Mouse (Mus musculus) testis, adult 2 months (tissue): Measurements from ENCODE around the gene Pip4k2b. TPM values are rescaled to one million over a fixed set of nuclear protein-coding genes. Genes with fewer than 3 reads are reported as not detected.

ENCODE experiments used
- H3K27ac ChIP-seq: fragments of 200-500 bp; 2 replicates; pipeline ENCODE4 v1.5.1; 2012; ENCODE audit warnings: low read depth, low read length; ENCODE audit not compliant: control insufficient read depth, insufficient read depth
- H3K27me3 ChIP-seq: fragments of 200-500 bp; 2 replicates; pipeline ENCODE4 v1.6.1; 2012; ENCODE audit warnings: mild to moderate bottlenecking, low read length, moderate library complexity; ENCODE audit not compliant: control insufficient read depth, insufficient read depth
- H3K36me3 ChIP-seq: fragments of 200-500 bp; 2 replicates; pipeline ENCODE4 v1.6.1; 2012; ENCODE audit warnings: mild to moderate bottlenecking, low read length; ENCODE audit not compliant: control insufficient read depth, insufficient read depth
- H3K4me1 ChIP-seq: fragments of 200-500 bp; 2 replicates; pipeline ENCODE4 v1.6.1; 2012; ENCODE audit warnings: low read length; ENCODE audit not compliant: control insufficient read depth, insufficient read depth
- H3K4me3 ChIP-seq: fragments of 200-500 bp; 2 replicates; pipeline ENCODE4 v1.5.1; 2012; ENCODE audit warnings: low read depth, mild to moderate bottlenecking, low read length, moderate library complexity, mixed read lengths; ENCODE audit not compliant: control insufficient read depth
- CTCF ChIP-seq: fragments of 200-500 bp; IDR thresholded peaks from 2 replicates; pipeline ENCODE4 v1.5.1; 2012; ENCODE audit warnings: low read depth, mild to moderate bottlenecking, inconsistent platforms, low read length, moderate library complexity; ENCODE audit not compliant: control insufficient read depth, insufficient read depth, insufficient replicate concordance
- POLR2A ChIP-seq: fragments of 200-500 bp; IDR thresholded peaks from 2 replicates; pipeline ENCODE4 v1.6.1; 2012; ENCODE audit warnings: low read depth, mild to moderate bottlenecking, inconsistent platforms, low read length, moderate library complexity; ENCODE audit not compliant: control insufficient read depth
- polyA plus RNA-seq: library from polyadenylated mRNA; depleted of rRNA; stranded (reverse); fragments of >200 nt; gene quantifications from 2 replicates; pipeline ENCODE4 v1.2.3, GENCODE M21; 2012

Pip4k2b gene
- polyA plus RNA-seq, 1 experiment, result 2.5 TPM

GRCm38 (mm10) chr11:97781478-97781831, 37.0 kb upstream of the Pip4k2b start:
- H3K36me3 ChIP-seq, result no peaks in the 10 kb centered on the region; the same call in 1 of the 2 replicates
- peak overlapping the region; percentile 91 for H3K4me3 ChIP-seq
- peak overlapping the region; percentile 94 for H3K27ac ChIP-seq
- H3K4me1 ChIP-seq, result no peaks in the 10 kb centered on the region; the same call in none of the 2 replicates
- TF ChIP-seq POLR2A, result no peak
- TF ChIP-seq CTCF, result no peak
- H3K27me3 ChIP-seq, result no peaks in the 10 kb centered on the region

DNA sequence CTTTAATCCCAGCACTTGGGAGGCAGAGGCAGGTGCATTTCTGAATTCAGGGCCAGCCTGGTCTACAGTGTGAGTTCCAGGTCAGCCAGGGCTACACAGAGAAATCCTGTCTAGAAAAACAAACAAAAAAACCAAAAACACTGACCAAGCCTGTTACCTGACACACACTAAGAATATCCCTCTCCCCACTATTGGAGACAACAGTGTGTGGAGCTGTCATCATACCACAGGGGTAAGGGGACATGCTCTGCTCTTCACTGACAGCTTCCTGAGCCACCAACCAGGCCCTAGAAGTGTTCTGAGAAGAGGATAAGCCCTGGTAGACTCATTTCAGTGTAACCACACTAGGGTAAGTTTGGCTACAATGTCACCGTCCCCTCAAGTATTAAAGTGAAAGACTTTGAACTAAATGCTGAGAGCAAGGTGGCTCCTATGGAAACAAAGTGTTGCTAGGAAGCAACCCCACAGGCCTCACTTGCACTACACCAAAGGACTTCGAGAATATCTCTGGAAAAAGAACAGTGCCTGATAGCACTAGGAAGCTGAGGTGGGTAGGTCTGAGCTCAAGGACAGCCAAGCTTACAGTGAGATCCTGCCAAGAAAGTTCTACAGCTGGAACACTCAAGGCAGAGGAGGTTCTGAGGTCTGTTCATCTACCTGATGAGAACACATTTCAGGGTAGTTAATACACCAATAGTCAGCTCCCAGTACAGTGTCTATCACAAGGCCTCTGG, 35.6 kb upstream of the Pip4k2b start:
- TF ChIP-seq CTCF (no peak), POLR2A (no peak)
- Histone ChIP-seq H3K27me3 (no peaks in the 10 kb centered on the region), H3K4me1 (peaks cover 3% of the 10 kb centered on the region), H3K36me3 (no peaks in the 10 kb centered on the region; the same call in 1 of the 2 replicates), H3K27ac (peak overlapping the region; percentile 19; the same call in 1 of the 2 replicates), H3K4me3 (peak overlapping the region; percentile 28; the same call in 1 of the 2 replicates)

- Histone ChIP-seq H3K4me3 (no peak overlapping the region), H3K4me1 (peaks cover 3% of the 10 kb centered on the region)
These were observed 34.4 kb upstream of the Pip4k2b start for GRCm38 (mm10) chr11:97778918-97779317.

GRCm38 (mm10) chr11:97777129-97777529, 32.6 kb upstream of the Pip4k2b start:
- TF ChIP-seq CTCF (no peak), POLR2A (no peak)
- H3K4me3 ChIP-seq, result peak overlapping the region; percentile 92
- no peak overlapping the region for H3K27ac ChIP-seq
- H3K27me3 ChIP-seq, result no peaks in the 10 kb centered on the region
- H3K4me1 ChIP-seq, result peaks cover 3% of the 10 kb centered on the region
- no peaks in the 10 kb centered on the region; the same call in 1 of the 2 replicates for H3K36me3 ChIP-seq

More at GRCm38 (mm10) chr11:97778918-97779317, 34.4 kb upstream of the Pip4k2b start:
- no peaks in the 10 kb centered on the region for H3K27me3 ChIP-seq
- TF ChIP-seq POLR2A (no peak), CTCF (no peak)
- no peaks in the 10 kb centered on the region; the same call in 1 of the 2 replicates for H3K36me3 ChIP-seq
- no peak overlapping the region for H3K27ac ChIP-seq

- H3K27ac ChIP-seq, result peak overlapping the region; percentile 54
- H3K4me1 ChIP-seq, result peaks cover 3% of the 10 kb centered on the region
- TF ChIP-seq POLR2A, result no peak
- no peaks in the 10 kb centered on the region for H3K27me3 ChIP-seq
- no peaks in the 10 kb centered on the region; the same call in 1 of the 2 replicates for H3K36me3 ChIP-seq
- H3K4me3 ChIP-seq, result peak overlapping the region; percentile 92
These were observed 32.1 kb upstream of the Pip4k2b start for GRCm38 (mm10) chr11:97776497-97777128.

DNA sequence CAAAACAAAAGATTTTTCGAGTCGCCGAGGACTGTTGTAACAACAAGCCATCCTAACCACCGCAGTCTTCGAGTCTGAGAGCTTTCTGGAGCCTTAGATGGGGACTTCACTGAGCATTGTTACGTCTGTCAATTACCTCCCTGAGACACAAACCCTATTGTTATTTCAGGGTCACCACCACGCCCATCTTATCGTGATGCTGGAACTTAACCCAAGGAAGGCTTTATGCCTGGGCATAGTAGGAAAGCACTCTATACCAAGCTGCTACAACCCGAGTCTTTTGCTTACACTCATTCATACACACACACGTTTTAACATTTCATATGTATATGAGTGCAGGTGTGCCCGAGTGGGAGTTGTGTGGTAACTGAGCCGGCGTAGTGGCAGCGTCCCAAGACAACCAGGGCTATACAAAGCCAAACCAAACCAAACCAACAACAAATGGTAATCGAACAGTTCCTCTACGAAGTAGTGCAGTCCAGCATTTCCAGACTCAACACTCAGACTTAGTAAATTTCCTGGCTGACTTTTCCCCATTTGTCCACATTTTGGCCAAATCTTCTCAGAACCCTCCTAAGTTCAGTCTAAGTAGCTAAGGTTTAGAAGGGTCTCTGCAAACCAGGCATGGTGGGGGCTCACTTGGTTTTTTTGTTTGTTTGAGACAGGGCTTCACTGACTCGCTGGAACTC, 31.4 kb upstream of the Pip4k2b start, which contains the start of gene 1700001P01Rik:
TSS of gene 1700001P01Rik (minus strand) at position 111 of the 689 bp plus-strand sequence.
- no peak for TF ChIP-seq CTCF
- peak; percentile 29; the same call in 1 of the 2 replicates for TF ChIP-seq POLR2A
- Histone ChIP-seq H3K4me1 (peaks cover 3% of the 10 kb centered on the region), H3K36me3 (no peaks in the 10 kb centered on the region; the same call in 1 of the 2 replicates), H3K27ac (peak within 1 kb of the TSS; percentile 95), H3K27me3 (no peaks in the 10 kb centered on the region), H3K4me3 (peak within 1 kb of the TSS; percentile 92)

- peak overlapping the region; percentile 92 for H3K4me3 ChIP-seq
- H3K4me1 ChIP-seq, result peaks cover 3% of the 10 kb centered on the region; the same call in 1 of the 2 replicates
- peak overlapping the region; percentile 95 for H3K27ac ChIP-seq
- no peaks in the 10 kb centered on the region for H3K27me3 ChIP-seq
- no peaks in the 10 kb centered on the region for H3K36me3 ChIP-seq
- TF ChIP-seq POLR2A, result peak; percentile 47; the same call in 1 of the 2 replicates
- TF ChIP-seq CTCF, result no peak
These were observed 30.7 kb upstream of the Pip4k2b start for GRCm38 (mm10) chr11:97775186-97775585.
